Mouse (Mus musculus) gonadal fat pad, adult 2 months (tissue): ENCODE data around the gene Rps21. TPM values are rescaled to one million over a fixed set of nuclear protein-coding genes. Genes with fewer than 3 reads are reported as not detected.
A peak's percentile ranks its signal among the peaks of the same experiment; 100 is the strongest.

Source experiments
- DNase-seq: peaks from one replicate; pipeline ENCODE4 v3.0.0-alpha.2; 2012; ENCODE audit warnings: low read depth
- polyA plus RNA-seq: library from polyadenylated mRNA; depleted of rRNA; stranded (reverse); fragments of >200 nt; gene quantifications from 2 replicates; pipeline ENCODE4 v1.2.3, GENCODE M21; 2012; rRNA removed

Rps21 gene
- polyA plus RNA-seq, result 3,429 and 4,309 TPM in 2 replicates

- DNase-seq, result peak; percentile 95
Measured at GRCm38 (mm10) chr2:180257001-180257521, at the start of gene Rps21. Gene Rps21, plus strand, starts transcription at chr2:180257377.

- no peak for DNase-seq
Measured at GRCm38 (mm10) chr2:180207840-180208239, 49.3 kb upstream of the Rps21 start.

DNA sequence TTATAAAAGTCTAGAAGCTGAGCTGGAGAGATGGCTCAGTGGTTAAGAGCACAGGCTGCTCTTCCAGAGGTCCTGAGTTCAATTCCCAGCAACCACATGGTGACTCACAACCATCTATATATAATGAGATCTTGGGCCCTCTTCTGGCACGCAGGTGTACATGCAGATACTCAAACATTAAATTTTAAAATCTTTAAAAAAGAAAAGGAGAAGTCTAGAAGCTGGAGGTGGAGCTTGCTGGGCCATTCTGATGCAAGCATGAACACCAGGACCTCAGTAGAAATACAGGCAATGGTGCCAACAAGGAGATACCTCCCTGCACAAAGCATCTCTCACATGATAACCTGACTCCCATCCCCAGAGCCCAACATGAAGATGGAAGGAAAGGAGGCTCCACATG lies 48.2 kb upstream of the Rps21 start:
- DNase-seq, result no peak

DNA sequence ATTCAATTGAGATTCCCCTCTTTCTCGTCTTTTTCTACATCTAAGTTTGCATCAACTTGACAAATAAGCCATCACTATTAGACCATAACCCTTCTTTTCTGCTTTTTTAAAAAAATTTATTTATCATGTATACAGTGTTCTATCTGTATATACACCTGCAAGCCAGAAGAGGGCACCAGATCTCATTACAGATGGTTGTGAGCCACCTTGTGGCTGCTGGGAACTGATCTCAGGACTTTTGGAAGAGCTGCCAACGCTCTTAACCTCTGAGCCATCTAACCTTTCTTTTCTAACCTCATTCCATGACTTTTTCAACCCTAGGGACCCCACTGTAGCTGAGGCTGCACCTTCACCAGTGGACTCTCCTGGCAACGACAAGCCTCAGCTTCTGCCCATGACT lies 44.9 kb upstream of the Rps21 start:
- DNase-seq, result no peak

GRCm38 (mm10) chr2:180214352-180214978 lies 42.7 kb upstream of the Rps21 start:
- no peak for DNase-seq

- no peak for DNase-seq
Measured at GRCm38 (mm10) chr2:180215011-180215461, 42.1 kb upstream of the Rps21 start.

DNA sequence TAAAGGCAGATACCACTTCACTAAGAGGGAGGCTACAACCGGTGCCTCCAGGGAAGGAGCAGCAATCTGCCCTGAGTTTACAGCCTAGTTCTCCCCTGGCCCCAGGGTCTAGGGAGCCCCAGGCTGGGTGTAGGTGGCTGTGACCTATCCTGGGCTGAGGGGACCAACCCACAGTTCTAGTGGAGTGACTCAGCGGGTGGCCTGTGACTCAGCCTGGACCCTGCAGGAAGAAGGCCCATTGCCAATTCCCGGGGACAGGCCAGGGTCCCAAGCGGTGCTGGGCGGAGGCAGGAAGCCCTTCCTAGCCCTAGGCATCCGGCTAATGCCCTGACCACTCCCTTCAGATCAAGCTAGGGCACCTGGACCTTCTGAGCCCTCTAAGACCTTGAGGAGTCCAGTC lies 41.2 kb upstream of the Rps21 start:
- DNase-seq, result no peak

DNA sequence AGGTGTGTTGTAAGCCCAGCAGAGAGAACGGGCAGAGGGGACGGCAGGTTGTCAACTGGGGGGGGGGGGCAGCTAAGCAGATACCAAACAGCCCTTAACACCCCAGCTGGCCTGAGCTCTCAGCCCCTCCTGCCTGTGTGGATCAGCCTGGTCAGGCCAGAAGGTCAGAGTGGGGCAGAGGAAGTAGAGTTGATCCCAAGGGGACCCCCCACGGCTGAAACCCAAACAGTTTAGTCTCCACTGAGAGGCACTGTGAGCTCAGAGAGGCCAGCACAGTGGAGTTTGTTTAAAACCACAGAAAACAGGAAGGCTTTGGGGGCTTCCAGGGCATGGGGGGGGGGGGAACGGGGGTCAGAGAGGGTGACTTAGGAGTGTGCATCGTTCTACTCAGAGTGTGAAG lies 40.3 kb upstream of the Rps21 start:
- no peak for DNase-seq

- DNase-seq, result no peak
Measured at GRCm38 (mm10) chr2:180217587-180217986, 39.6 kb upstream of the Rps21 start.

- no peak for DNase-seq
Measured at GRCm38 (mm10) chr2:180218241-180218640, 38.9 kb upstream of the Rps21 start.

GRCm38 (mm10) chr2:180218677-180219076 lies 38.5 kb upstream of the Rps21 start:
- DNase-seq, result no peak

GRCm38 (mm10) chr2:180219145-180219943 lies 37.8 kb upstream of the Rps21 start:
- DNase-seq, result no peak

GRCm38 (mm10) chr2:180220165-180220564 lies 37.0 kb upstream of the Rps21 start:
- no peak for DNase-seq

GRCm38 (mm10) chr2:180221051-180221450 lies 36.1 kb upstream of the Rps21 start:
- no peak for DNase-seq

- DNase-seq, result no peak
Measured at GRCm38 (mm10) chr2:180222250-180222649, 34.9 kb upstream of the Rps21 start.

DNA sequence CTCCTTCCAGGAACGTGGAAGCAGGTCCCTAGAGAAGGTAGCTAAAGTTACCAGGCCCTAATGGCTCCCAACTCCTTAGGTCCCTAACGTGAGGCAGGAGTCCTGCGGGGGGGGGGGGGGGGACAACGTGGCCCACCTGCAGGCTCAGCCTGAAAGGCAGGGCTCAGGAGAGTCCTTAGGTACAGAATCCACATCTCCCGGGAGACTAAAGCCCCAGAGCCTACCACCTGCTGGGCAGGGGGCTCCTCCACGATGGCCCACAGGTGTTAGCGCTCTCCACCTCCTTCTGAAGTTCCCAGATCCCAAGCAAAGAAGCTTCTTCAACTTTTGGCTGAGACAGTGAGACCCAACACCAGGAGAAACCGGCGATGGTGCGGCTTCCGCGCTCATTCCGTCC lies 32.5 kb upstream of the Rps21 start:
- DNase-seq, result no peak

DNA sequence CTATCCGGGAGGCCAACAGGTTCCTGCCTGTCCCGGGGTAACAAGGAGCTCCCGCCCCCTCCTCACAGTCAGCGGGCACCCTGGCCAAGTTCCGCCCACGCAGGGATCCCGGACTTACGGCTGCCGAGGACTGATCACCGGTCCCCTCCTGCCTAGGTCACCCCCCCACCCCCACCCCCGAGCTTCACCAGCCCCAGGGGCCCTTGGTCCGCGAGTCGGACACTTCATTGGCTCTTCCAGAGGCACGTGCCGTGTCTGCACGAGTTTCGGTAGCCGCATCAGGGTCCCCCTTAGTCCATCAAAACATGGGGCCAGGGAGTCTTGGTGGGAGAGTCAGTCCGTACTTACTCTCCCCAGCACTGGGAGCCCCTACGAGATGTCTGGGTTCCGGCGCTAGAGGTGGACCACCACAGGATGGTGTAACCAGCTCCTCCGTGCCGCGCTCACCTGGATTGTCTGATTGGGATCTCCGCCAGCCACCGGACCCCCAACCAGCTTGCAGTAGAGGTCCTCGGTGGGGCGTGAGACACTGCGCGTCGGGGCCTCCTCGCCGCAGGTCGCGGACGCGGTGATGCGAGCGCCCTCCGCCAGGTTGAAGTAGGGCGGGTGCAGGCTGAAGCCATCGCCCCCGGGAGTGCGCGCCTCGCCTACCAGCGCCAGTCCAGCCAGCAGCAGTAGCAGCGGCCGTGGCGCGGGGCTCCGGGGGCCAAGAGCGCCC lies 32.0 kb upstream of the Rps21 start:
- DNase-seq, result no peak

DNA sequence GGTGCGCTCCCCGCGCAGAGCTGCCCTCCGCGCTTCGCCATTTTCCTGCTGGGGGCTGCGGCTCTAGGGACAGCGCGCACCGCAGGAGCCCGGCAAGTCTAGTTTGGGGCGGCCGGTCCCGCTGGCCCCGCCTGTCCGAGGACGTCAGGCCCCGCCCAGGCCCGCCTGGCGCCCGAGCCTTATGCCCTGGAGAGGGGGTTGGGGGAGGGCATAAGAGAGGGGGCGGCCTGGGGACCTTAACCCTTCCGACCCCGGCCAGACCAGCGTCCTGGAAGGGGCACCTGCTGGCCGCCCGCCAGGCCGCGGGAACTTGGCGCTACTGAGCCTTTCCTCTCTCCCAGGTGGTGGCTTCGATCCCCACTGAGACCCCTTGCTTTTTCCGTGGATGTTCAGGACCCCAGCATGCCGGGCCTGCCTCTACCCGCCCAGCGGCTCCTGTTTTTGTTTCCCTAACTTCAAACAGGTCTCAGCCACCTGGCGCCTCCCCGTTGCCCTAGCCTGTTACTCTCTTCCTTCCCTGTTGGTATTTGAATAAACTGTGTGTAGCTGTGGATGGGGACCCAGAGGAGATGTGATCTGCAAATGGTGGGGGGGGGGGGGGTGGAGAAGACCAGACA lies 31.3 kb upstream of the Rps21 start, which contains the start of gene Lama5:
Lama5 (minus strand) TSS at position 98 of the 617 bp plus-strand sequence.
- no peak for DNase-seq

DNA sequence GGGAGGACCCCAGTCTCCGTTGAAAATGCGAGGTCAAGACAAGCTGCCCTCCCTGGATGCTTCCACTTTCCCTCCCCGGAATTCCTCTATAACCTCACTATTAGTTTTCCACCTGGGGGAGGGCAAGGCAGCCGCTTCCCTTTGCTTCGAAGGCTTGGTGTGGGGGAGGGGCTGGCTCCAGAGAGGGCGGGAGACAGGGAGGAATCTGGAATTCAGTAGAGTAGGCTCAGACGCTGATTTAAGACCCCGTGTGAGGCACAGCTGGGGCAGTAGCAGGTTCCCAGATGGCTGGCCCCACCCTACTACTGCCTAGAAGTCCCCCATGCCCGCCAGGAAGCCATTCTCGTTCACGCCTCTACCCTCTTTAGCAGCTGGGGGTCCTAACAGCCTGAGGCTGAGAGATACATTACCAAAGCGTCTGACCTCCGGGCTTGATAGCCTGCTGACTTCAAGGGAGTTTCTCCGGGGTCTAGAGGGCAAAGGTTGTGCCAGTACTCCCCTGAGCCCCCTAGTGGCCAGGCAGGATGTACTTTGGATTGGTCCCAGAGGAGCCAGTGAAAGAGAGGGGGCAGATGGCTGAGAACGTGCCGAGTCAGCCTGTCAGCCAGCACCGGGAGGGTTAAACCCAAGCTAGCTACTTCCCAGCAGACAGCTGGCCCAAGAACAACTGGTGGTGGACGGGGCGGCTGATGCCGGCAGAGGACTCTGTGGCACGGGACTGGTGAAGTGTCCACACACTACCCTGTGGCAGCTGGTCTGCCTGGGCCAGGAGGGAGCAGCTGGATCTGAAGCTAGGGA lies 29.7 kb upstream of the Rps21 start:
- no peak for DNase-seq

DNA sequence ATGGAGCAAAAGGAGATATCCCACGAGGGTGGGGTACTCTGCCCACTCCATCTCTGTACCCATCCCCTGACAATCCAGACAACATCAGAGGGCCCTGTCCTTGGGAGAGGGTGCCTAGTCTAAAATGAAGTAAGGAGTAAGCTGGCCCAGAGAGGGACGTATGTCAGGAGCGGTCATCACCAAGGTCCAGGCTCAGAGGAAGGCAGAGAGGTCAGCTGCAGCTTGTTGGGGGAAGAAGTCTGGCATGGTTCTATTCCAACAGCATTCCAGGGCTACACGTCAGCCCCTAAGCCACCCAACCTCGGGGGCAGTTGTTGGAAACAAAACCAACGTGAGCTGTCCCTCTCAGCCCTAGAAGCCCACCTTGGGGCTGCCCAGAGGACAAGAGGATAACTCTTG lies 29.1 kb upstream of the Rps21 start:
- DNase-seq, result no peak

DNA sequence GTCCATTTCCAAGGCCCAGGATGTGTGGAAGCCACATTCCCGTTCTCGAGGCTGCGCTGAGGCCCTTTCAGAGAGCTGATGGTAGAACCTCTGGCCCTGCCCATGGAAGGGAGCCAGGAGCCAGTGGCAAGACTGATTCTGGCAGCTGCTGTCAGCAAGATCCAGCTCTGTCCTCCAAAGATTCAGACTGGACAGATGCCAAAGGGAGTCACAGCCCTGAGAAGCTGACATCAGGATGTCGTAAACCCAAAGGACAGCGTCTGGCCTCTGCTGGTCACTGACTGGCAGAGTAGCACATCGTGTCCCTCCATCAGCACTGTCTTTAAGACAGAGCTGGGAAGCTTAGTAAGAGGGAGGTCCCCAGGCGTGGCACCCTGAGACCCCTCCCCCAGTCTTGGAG lies 28.6 kb upstream of the Rps21 start:
- no peak for DNase-seq
